In the genomic region with DNA sequence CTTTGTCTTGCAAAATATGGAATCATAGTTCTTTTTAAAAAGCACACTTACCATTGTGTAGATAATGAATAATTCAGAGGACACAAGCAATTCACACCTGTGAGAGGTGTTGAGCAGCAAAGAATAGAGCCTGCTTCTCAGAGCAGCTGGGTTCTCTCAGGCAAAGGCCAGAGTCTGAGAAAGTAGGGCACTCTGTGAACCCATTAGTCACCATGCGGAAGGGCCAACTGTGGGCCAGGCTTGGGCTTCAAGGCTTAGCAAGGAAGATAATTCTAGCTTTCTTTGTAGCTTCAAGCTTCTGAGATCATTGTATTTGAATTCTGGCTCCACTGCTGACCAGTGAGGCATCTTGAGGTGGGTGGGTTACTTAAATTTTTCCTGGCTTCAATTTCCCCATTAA, we compare ENCODE assay signal across 11 mouse cellular contexts. TPM values are rescaled to one million over a fixed set of nuclear protein-coding genes. Genes with fewer than 3 reads are reported as not detected.
A peak's percentile ranks its signal among the peaks of the same experiment; 100 is the strongest.
DNase-seq lines count a peak whose midpoint lies in the region; ATAC-seq lines count a peak whose summit lies in the region.
"Had no signal": no experiment of that assay in that cellular context is flagged by ENCODE, and none has a peak within 500 bp of the region (broad histone marks: within the 10 kb centered on the region; RNA-seq: fewer than 3 reads in every experiment).

No protein-coding gene starts in this region.

- no peak for ATAC-seq in hindbrain, embryonic 14.5 days (ENCODE audit: low FRiP score)
- no peak for ATAC-seq in neural tube, embryonic 15.5 days (ENCODE audit: low FRiP score)
- ATAC-seq: liver, postnatal 0 days had no signal

- 0 out of 2 replicates have a peak, but pooled peaks cover 3% of the 10 kb centered on the region for H3K27me3 ChIP-seq in hindbrain, embryonic 14.5 days (ENCODE audit: control insufficient read depth, insufficient read depth, low read length)
- peaks cover 10% of the 10 kb centered on the region for H3K27me3 ChIP-seq in neural tube, embryonic 15.5 days (replicated peaks)

- no peaks in the 10 kb centered on the region for H3K9me3 ChIP-seq in hindbrain, embryonic 14.5 days (ENCODE audit: control insufficient read depth, low read length)
- H3K9me3 ChIP-seq in neural tube, embryonic 15.5 days (replicated peaks), result no peaks in the 10 kb centered on the region

- peak overlapping the region; percentile 62; the same call in 1 of the 2 replicates for H3K4me3 ChIP-seq in hindbrain, embryonic 14.5 days (replicated peaks; ENCODE audit: low read length)
- 0 out of 2 replicates have a peak overlapping the region, but pooled peaks have one; percentile 62 for H3K4me3 ChIP-seq in neural tube, embryonic 15.5 days (replicated peaks)

- peak overlapping the region; percentile 81 for H3K4me2 ChIP-seq in hindbrain, embryonic 14.5 days (replicated peaks)
- H3K4me2 ChIP-seq in neural tube, embryonic 15.5 days, result peak overlapping the region; percentile 90

- no peaks in the 10 kb centered on the region for H3K36me3 ChIP-seq in hindbrain, embryonic 14.5 days (replicated peaks; ENCODE audit: control insufficient read depth, insufficient read depth)
- H3K36me3 ChIP-seq in neural tube, embryonic 15.5 days, result no peaks in the 10 kb centered on the region
- H3K36me3 ChIP-seq: G1E had no signal

- WGBS in hindbrain, embryonic 14.5 days, result 83% methylated on average over 1 of the region's 1 CpGs
- whole genome bisulfite sequencing in neural tube, embryonic 15.5 days, result 90% methylated on average over 1 of the region's 1 CpGs

- no peak overlapping the region for H3K27ac ChIP-seq in hindbrain, embryonic 14.5 days
- no peak overlapping the region for H3K27ac ChIP-seq in neural tube, embryonic 15.5 days (replicated peaks)

- peak; percentile 64 to 72 for DNase-seq in adrenal gland, adult (ENCODE audit: inconsistent age in 2 of 2, low spot score in 1 of 2)
- DNase-seq in adrenal gland, postnatal 4 days (ENCODE audit: low spot score in 2 of 2), result no peak
- DNase-seq in kidney, postnatal 36 days, result peak; percentile 58 to 59
- no peak for DNase-seq in kidney, postnatal 10 days
- DNase-seq in hindbrain, embryonic 14.5 days (ENCODE audit: low spot score), result no peak
- no peak for DNase-seq in gastrocnemius, postnatal 25 days
- DNase-seq in ovary, postnatal 10 days (ENCODE audit: low spot score), result no peak
- DNase-seq: gastrocnemius, postnatal 10 days; liver, postnatal 0 days had no signal

- H3K9ac ChIP-seq in hindbrain, embryonic 14.5 days, result peak overlapping the region; percentile 50; the same call in 1 of the 2 replicates
- no peak overlapping the region for H3K9ac ChIP-seq in neural tube, embryonic 15.5 days (replicated peaks)
- H3K9ac ChIP-seq: liver, postnatal 0 days had no signal

- peaks cover 26% of the 10 kb centered on the region for H3K4me1 ChIP-seq in hindbrain, embryonic 14.5 days (replicated peaks; ENCODE audit: control insufficient read depth, insufficient read depth, low read length)
- peaks cover 33% of the 10 kb centered on the region for H3K4me1 ChIP-seq in neural tube, embryonic 15.5 days

RNA-seq across cellular contexts. Expression of gene Chn2, which starts 2.8 kb away (rescaled TPM):
- total RNA-seq in adrenal gland, postnatal 4 days (2021), result 10 to 100 TPM; 10.7 to 11.1 TPM
- polyA plus RNA-seq in hindbrain, embryonic 14.5 days (2014; fragmentation: Nextera tagmentation; extraction: Ambion mirVana), result 28.3 and 43.9 TPM in 2 replicates
- polyA plus RNA-seq in neural tube, embryonic 15.5 days (2015; fragmentation: Nextera tagmentation; extraction: Ambion mirVana), result 17.6 and 18.2 TPM in 2 replicates
- 1 to 10 TPM; 1.8 to 2.2 TPM for total RNA-seq in gastrocnemius, postnatal 25 days (2021)
- polyA plus RNA-seq: G1E had no signal

Comparison
In these comparisons a context has a peak if more than half of its experiments do, and no peak if none do; other contexts are left out.
1. DNase-seq: peak in adrenal gland, adult (2 of 2) and kidney, postnatal 36 days (2 of 2); none in adrenal gland, postnatal 4 days (0 of 2), kidney, postnatal 10 days (single experiment), hindbrain, embryonic 14.5 days (single experiment), gastrocnemius, postnatal 25 days (single experiment) and ovary, postnatal 10 days (single experiment).